Mouse (Mus musculus): ENCODE measurements around the gene Thada. TPM values are rescaled to one million over a fixed set of nuclear protein-coding genes. Genes with fewer than 3 reads are reported as not detected.

Gene Thada
- polyA plus RNA-seq (2014; fragmentation: Nextera tagmentation; extraction: Ambion mirVana) = 7.9 and 8.9 TPM in 2 replicates

- H3K36me3 ChIP-seq (ENCODE audit: control insufficient read depth, insufficient read depth, low read length) = no peaks in the 10 kb centered on the region
- peak within 1 kb of the TSS; percentile 93 for H3K4me3 ChIP-seq (ENCODE audit: low read depth, low read length)
- peak within 1 kb of the TSS; percentile 73 for H3K27ac ChIP-seq (ENCODE audit: low read depth, low read length)
- peaks cover 7% of the 10 kb centered on the region for H3K4me1 ChIP-seq (ENCODE audit: control insufficient read depth, insufficient read depth, low read length)
- H3K9me3 ChIP-seq (replicated peaks; ENCODE audit: control insufficient read depth, low read length) = no peaks in the 10 kb centered on the region
- WGBS (ENCODE audit: insufficient replicate concordance) = under 1% methylated on average over 67 of the region's 67 CpGs
- H3K4me2 ChIP-seq = peak within 1 kb of the TSS; percentile 91
- peak within 1 kb of the TSS; percentile 93 for H3K9ac ChIP-seq (ENCODE audit: low read depth, low read length)
- no peaks in the 10 kb centered on the region for H3K27me3 ChIP-seq (ENCODE audit: control insufficient read depth, insufficient read depth, low read length)
- peak; percentile 98 for ATAC-seq (replicated peaks; ENCODE audit: insufficient number of reproducible peaks, low FRiP score, low TSS enrichment)
Measured at GRCm38 (mm10) chr17:84465753-84466608, at the start of gene Thada. Thada (minus strand) TSS chr17:84466205.

GRCm38 (mm10) chr17:84512516-84513085 is 46.6 kb upstream of the Thada start:
- Histone ChIP-seq H3K9me3 (replicated peaks; ENCODE audit: control insufficient read depth, low read length) (no peaks in the 10 kb centered on the region), H3K36me3 (ENCODE audit: control insufficient read depth, insufficient read depth, low read length) (no peaks in the 10 kb centered on the region), H3K27ac (ENCODE audit: low read depth, low read length) (no peak overlapping the region), H3K4me1 (ENCODE audit: control insufficient read depth, insufficient read depth, low read length) (0 out of 2 replicates have a peak, but pooled peaks cover 2% of the 10 kb centered on the region), H3K4me3 (ENCODE audit: low read depth, low read length) (peak overlapping the region; percentile 72), H3K4me2 (peak overlapping the region; percentile 98), H3K27me3 (ENCODE audit: control insufficient read depth, insufficient read depth, low read length) (no peaks in the 10 kb centered on the region), H3K9ac (ENCODE audit: low read depth, low read length) (peak overlapping the region; percentile 74)
- 32% methylated on average over 4 of the region's 4 CpGs for WGBS (ENCODE audit: insufficient replicate concordance)
- no peak for ATAC-seq (replicated peaks; ENCODE audit: insufficient number of reproducible peaks, low FRiP score, low TSS enrichment)

- Histone ChIP-seq H3K4me3 (ENCODE audit: low read depth, low read length) (peak within 1 kb of the TSS; percentile 72), H3K27me3 (ENCODE audit: control insufficient read depth, insufficient read depth, low read length) (no peaks in the 10 kb centered on the region), H3K9me3 (replicated peaks; ENCODE audit: control insufficient read depth, low read length) (no peaks in the 10 kb centered on the region), H3K36me3 (ENCODE audit: control insufficient read depth, insufficient read depth, low read length) (no peaks in the 10 kb centered on the region), H3K4me2 (peak within 1 kb of the TSS; percentile 98), H3K9ac (ENCODE audit: low read depth, low read length) (peak within 1 kb of the TSS; percentile 74), H3K4me1 (ENCODE audit: control insufficient read depth, insufficient read depth, low read length) (0 out of 2 replicates have a peak, but pooled peaks cover 2% of the 10 kb centered on the region), H3K27ac (ENCODE audit: low read depth, low read length) (peak within 1 kb of the TSS; percentile 22; the same call in 1 of the 2 replicates)
- WGBS (ENCODE audit: insufficient replicate concordance) = under 1% methylated on average over 78 of the region's 79 CpGs
- peak; percentile 75 for ATAC-seq (replicated peaks; ENCODE audit: insufficient number of reproducible peaks, low FRiP score, low TSS enrichment)
Measured at GRCm38 (mm10) chr17:84511682-84512515, 45.9 kb upstream of the Thada start, which contains the start of gene Plekhh2. Plekhh2 (plus strand) TSS chr17:84511895.

GRCm38 (mm10) chr17:84510961-84511639 is 45.1 kb upstream of the Thada start:
- 28% methylated on average over 11 of the region's 11 CpGs for WGBS (ENCODE audit: insufficient replicate concordance)
- ATAC-seq (replicated peaks; ENCODE audit: insufficient number of reproducible peaks, low FRiP score, low TSS enrichment) = no peak
- 0 out of 2 replicates have a peak, but pooled peaks cover 2% of the 10 kb centered on the region for H3K4me1 ChIP-seq (ENCODE audit: control insufficient read depth, insufficient read depth, low read length)
- H3K36me3 ChIP-seq (ENCODE audit: control insufficient read depth, insufficient read depth, low read length) = no peaks in the 10 kb centered on the region
- H3K27ac ChIP-seq (ENCODE audit: low read depth, low read length) = no peak overlapping the region
- H3K4me3 ChIP-seq (ENCODE audit: low read depth, low read length) = peak overlapping the region; percentile 72
- H3K4me2 ChIP-seq = peak overlapping the region; percentile 98
- H3K27me3 ChIP-seq (ENCODE audit: control insufficient read depth, insufficient read depth, low read length) = no peaks in the 10 kb centered on the region
- no peaks in the 10 kb centered on the region for H3K9me3 ChIP-seq (replicated peaks; ENCODE audit: control insufficient read depth, low read length)
- H3K9ac ChIP-seq (ENCODE audit: low read depth, low read length) = no peak overlapping the region

GRCm38 (mm10) chr17:84510355-84510754 is 44.4 kb upstream of the Thada start:
- H3K9me3 ChIP-seq (replicated peaks; ENCODE audit: control insufficient read depth, low read length) = no peaks in the 10 kb centered on the region
- H3K4me2 ChIP-seq = no peak overlapping the region
- 64% methylated on average over 5 of the region's 5 CpGs for WGBS (ENCODE audit: insufficient replicate concordance)
- H3K9ac ChIP-seq (ENCODE audit: low read depth, low read length) = no peak overlapping the region
- no peak for ATAC-seq (replicated peaks; ENCODE audit: insufficient number of reproducible peaks, low FRiP score, low TSS enrichment)
- 0 out of 2 replicates have a peak, but pooled peaks cover 2% of the 10 kb centered on the region for H3K4me1 ChIP-seq (ENCODE audit: control insufficient read depth, insufficient read depth, low read length)
- no peaks in the 10 kb centered on the region for H3K27me3 ChIP-seq (ENCODE audit: control insufficient read depth, insufficient read depth, low read length)
- H3K36me3 ChIP-seq (ENCODE audit: control insufficient read depth, insufficient read depth, low read length) = no peaks in the 10 kb centered on the region
- no peak overlapping the region for H3K27ac ChIP-seq (ENCODE audit: low read depth, low read length)
- H3K4me3 ChIP-seq (ENCODE audit: low read depth, low read length) = no peak overlapping the region

GRCm38 (mm10) chr17:84509176-84509575 is 43.2 kb upstream of the Thada start:
- WGBS (ENCODE audit: insufficient replicate concordance) = 43% methylated on average over 4 of the region's 4 CpGs
- Histone ChIP-seq H3K9me3 (replicated peaks; ENCODE audit: control insufficient read depth, low read length) (no peaks in the 10 kb centered on the region), H3K4me3 (ENCODE audit: low read depth, low read length) (no peak overlapping the region), H3K4me1 (ENCODE audit: control insufficient read depth, insufficient read depth, low read length) (0 out of 2 replicates have a peak, but pooled peaks cover 2% of the 10 kb centered on the region), H3K27ac (ENCODE audit: low read depth, low read length) (no peak overlapping the region), H3K27me3 (ENCODE audit: control insufficient read depth, insufficient read depth, low read length) (no peaks in the 10 kb centered on the region), H3K36me3 (ENCODE audit: control insufficient read depth, insufficient read depth, low read length) (no peaks in the 10 kb centered on the region), H3K4me2 (no peak overlapping the region), H3K9ac (ENCODE audit: low read depth, low read length) (no peak overlapping the region)
- ATAC-seq (replicated peaks; ENCODE audit: insufficient number of reproducible peaks, low FRiP score, low TSS enrichment) = no peak

GRCm38 (mm10) chr17:84508736-84509135 is 42.7 kb upstream of the Thada start:
- ATAC-seq (replicated peaks; ENCODE audit: insufficient number of reproducible peaks, low FRiP score, low TSS enrichment) = no peak
- H3K27me3 ChIP-seq (ENCODE audit: control insufficient read depth, insufficient read depth, low read length) = no peaks in the 10 kb centered on the region
- 45% methylated on average over 3 of the region's 3 CpGs for WGBS (ENCODE audit: insufficient replicate concordance)

More at GRCm38 (mm10) chr17:84508736-84509135, 42.7 kb upstream of the Thada start:
- no peaks in the 10 kb centered on the region for H3K36me3 ChIP-seq (ENCODE audit: control insufficient read depth, insufficient read depth, low read length)
- H3K27ac ChIP-seq (ENCODE audit: low read depth, low read length) = no peak overlapping the region
- 0 out of 2 replicates have a peak, but pooled peaks cover 2% of the 10 kb centered on the region for H3K4me1 ChIP-seq (ENCODE audit: control insufficient read depth, insufficient read depth, low read length)
- no peak overlapping the region for H3K4me3 ChIP-seq (ENCODE audit: low read depth, low read length)
- H3K4me2 ChIP-seq = no peak overlapping the region
- no peak overlapping the region for H3K9ac ChIP-seq (ENCODE audit: low read depth, low read length)
- no peaks in the 10 kb centered on the region for H3K9me3 ChIP-seq (replicated peaks; ENCODE audit: control insufficient read depth, low read length)
